Mouse (Mus musculus) myocyte (in vitro differentiated cells): Measurements from ENCODE around the gene Tbc1d19. TPM values are rescaled to one million over a fixed set of nuclear protein-coding genes. Genes with fewer than 3 reads are reported as not detected.

Source experiments
- H3K27me3 ChIP-seq: one replicate; pipeline ENCODE4 v1.6.1; 2011; ENCODE audit not compliant: control insufficient read depth, insufficient read depth, insufficient read length
- H3K36me3 ChIP-seq: one replicate; pipeline ENCODE4 v1.6.1; 2011; ENCODE audit not compliant: control insufficient read depth, insufficient read depth
- H3K4me2 ChIP-seq: one replicate; pipeline ENCODE4 v1.6.1; 2011; ENCODE audit warnings: low read depth, control low read depth
- H3K4me3 ChIP-seq: one replicate; pipeline ENCODE4 v1.5.1; 2011; ENCODE audit warnings: mild to moderate bottlenecking, control low read depth, moderate library complexity
- H3K79me2 ChIP-seq: one replicate; pipeline ENCODE4 v1.6.1; 2011; ENCODE audit not compliant: control insufficient read depth, insufficient read depth
- H3ac ChIP-seq: one replicate; pipeline ENCODE4 v1.6.1; 2011; ENCODE audit not compliant: control insufficient read depth, insufficient read length
- CEBPB ChIP-seq: IDR thresholded peaks from 2 replicates; pipeline ENCODE4 v1.6.1; 2011; ENCODE audit warnings: mild to moderate bottlenecking, moderate library complexity; ENCODE audit not compliant: poor library complexity, insufficient read depth, severe bottlenecking
- E2F4 ChIP-seq: IDR thresholded peaks from one replicate; pipeline ENCODE4 v1.6.1; 2011; ENCODE audit warnings: mild to moderate bottlenecking, control low read depth, moderate library complexity; ENCODE audit not compliant: insufficient read depth
- MAX ChIP-seq: IDR thresholded peaks from one replicate; pipeline ENCODE4 v1.6.1; 2011; ENCODE audit warnings: low read depth, mild to moderate bottlenecking, control low read depth
- MYOD1 ChIP-seq, 3 experiments: IDR thresholded peaks; one replicate each; pipeline ENCODE4 v1.6.1; 2011; ENCODE audit warnings: control low read depth in 2 of 3, low read depth in 2 of 3, mild to moderate bottlenecking in 2 of 3, moderate library complexity in 1 of 3; ENCODE audit not compliant: insufficient read length in 2 of 3, control insufficient read depth in 1 of 3
- MYOG ChIP-seq, 3 experiments: IDR thresholded peaks; one replicate each; pipeline ENCODE4 v1.6.1; 2011; ENCODE audit warnings: control low read depth in 2 of 3, low read depth in 2 of 3, mild to moderate bottlenecking in 2 of 3; ENCODE audit not compliant: insufficient read length in 2 of 3, control insufficient read depth in 1 of 3, insufficient read depth in 1 of 3
- POLR2A ChIP-seq: IDR thresholded peaks from one replicate; pipeline ENCODE4 v1.6.1; 2011; ENCODE audit warnings: low read depth, mild to moderate bottlenecking, control low read depth, moderate library complexity; ENCODE audit not compliant: insufficient read length
- POLR2AphosphoS2 ChIP-seq: IDR thresholded peaks from one replicate; pipeline ENCODE4 v1.6.1; 2011; ENCODE audit warnings: low read depth, control low read depth; ENCODE audit not compliant: insufficient read length
- REST ChIP-seq: IDR thresholded peaks from one replicate; pipeline ENCODE4 v1.6.1; 2011; ENCODE audit warnings: mild to moderate bottlenecking, control low read depth, moderate library complexity; ENCODE audit not compliant: insufficient read depth, insufficient read length
- SRF ChIP-seq: IDR thresholded peaks from one replicate; pipeline ENCODE4 v1.6.1; 2011; ENCODE audit warnings: low read depth; ENCODE audit not compliant: control insufficient read depth, insufficient read length
- TCF12 ChIP-seq: IDR thresholded peaks from one replicate; pipeline ENCODE4 v1.6.1; 2011; ENCODE audit warnings: mild to moderate bottlenecking, control low read depth; ENCODE audit not compliant: poor library complexity, insufficient read depth, severe bottlenecking
- TCF3 ChIP-seq: IDR thresholded peaks from one replicate; pipeline ENCODE4 v1.6.1; 2011; ENCODE audit warnings: low read depth, control low read depth; ENCODE audit not compliant: insufficient read length
- USF1 ChIP-seq: IDR thresholded peaks from one replicate; pipeline ENCODE4 v1.6.1; 2011; ENCODE audit warnings: low read depth, mild to moderate bottlenecking, control low read depth, moderate library complexity
- polyA plus RNA-seq: library from polyadenylated mRNA; unstranded; fragments of >200 nt; fragmentation: generic; extraction: Trizol; gene quantifications from one replicate; pipeline ENCODE4 v1.2.1, GENCODE M21; 2012; ENCODE audit warnings: missing spikeins

Tbc1d19 gene
- polyA plus RNA-seq, 1 experiment, result 10.5 TPM

GRCm38 (mm10) chr5:53929205-53929614 lies 119.8 kb downstream of the Tbc1d19 start:
- Histone ChIP-seq H3K4me2 (peak overlapping the region; percentile 5), H3K4me3 (no peak overlapping the region), H3ac (no peak overlapping the region), H3K36me3 (no peaks in the 10 kb centered on the region), H3K27me3 (no peaks in the 10 kb centered on the region), H3K79me2 (no peaks in the 10 kb centered on the region)
- TF ChIP-seq SRF (no peak), MYOD1 (IDR thresholded peaks at IDR 0.05; ENCODE audit: control insufficient read depth in 1 of 3, insufficient read length in 2 of 3, low read depth in 2 of 3) (peak in 2 of 3 experiments; percentile 38 to 52)

DNA sequence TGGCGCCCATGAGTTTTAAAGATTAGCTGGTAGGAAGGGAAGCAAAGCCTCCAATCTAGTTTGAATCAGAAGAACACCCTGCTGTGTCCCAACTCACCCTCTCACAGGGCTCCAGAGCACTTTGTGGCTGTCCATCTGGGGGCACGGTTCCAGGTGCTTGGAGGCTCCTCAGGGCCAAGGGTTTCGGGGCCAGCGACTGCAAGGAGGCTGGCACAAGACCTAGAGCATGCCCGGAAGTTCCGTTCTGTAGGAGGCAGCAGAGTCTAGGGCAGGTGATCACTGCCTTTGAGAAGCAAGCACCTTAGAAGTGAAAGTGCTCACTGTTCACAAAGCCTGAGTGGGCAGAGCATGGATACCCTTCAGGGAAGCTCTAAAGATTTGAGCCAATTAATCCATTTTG lies 120.4 kb downstream of the Tbc1d19 start:
- Histone ChIP-seq H3K4me2 (peak overlapping the region; percentile 5), H3K79me2 (no peaks in the 10 kb centered on the region), H3K4me3 (no peak overlapping the region), H3K27me3 (no peaks in the 10 kb centered on the region), H3K36me3 (no peaks in the 10 kb centered on the region), H3ac (no peak overlapping the region)
- no peak for TF ChIP-seq POLR2A
- TF ChIP-seq MYOG (IDR thresholded peaks at IDR 0.05; ENCODE audit: control insufficient read depth in 1 of 3, insufficient read depth in 1 of 3, insufficient read length in 2 of 3, low read depth in 2 of 3), result no peak
- TF ChIP-seq MYOD1 (IDR thresholded peaks at IDR 0.05; ENCODE audit: control insufficient read depth in 1 of 3, insufficient read length in 2 of 3, low read depth in 2 of 3), result no peak
- no peak for TF ChIP-seq SRF
- TF ChIP-seq USF1, result no peak
- no peak for TF ChIP-seq CEBPB
- TF ChIP-seq TCF12, result no peak
- no peak for TF ChIP-seq MAX
- no peak for TF ChIP-seq REST
- TF ChIP-seq TCF3, result no peak
- TF ChIP-seq POLR2AphosphoS2, result no peak
- TF ChIP-seq E2F4, result no peak

DNA sequence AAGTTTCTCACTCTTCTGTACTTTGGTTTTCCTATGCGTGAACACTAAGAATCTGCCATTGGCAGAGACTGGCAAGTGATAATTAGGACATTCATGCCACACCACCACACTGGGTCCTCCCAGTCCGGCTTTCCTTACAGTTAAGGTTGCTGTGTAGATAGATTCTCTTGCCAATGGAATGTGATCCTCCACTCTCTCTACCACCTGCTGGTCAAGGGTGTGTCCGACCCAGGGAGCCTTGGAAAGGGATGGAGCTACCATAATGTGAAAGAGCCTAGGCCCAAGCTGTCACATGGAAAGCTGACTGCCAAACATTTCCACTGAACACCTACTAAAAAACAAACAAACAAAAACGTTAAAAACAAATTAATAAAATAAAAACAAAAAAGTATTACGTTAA lies 121.6 kb downstream of the Tbc1d19 start:
- TF ChIP-seq MYOG (IDR thresholded peaks at IDR 0.05; ENCODE audit: control insufficient read depth in 1 of 3, insufficient read depth in 1 of 3, insufficient read length in 2 of 3, low read depth in 2 of 3) (no peak), MYOD1 (IDR thresholded peaks at IDR 0.05; ENCODE audit: control insufficient read depth in 1 of 3, insufficient read length in 2 of 3, low read depth in 2 of 3) (peak in 1 of 3 experiments; percentile 54)
- H3K4me3 ChIP-seq, result no peak overlapping the region
- H3K79me2 ChIP-seq, result no peaks in the 10 kb centered on the region
- peak overlapping the region; percentile 3 for H3K4me2 ChIP-seq
- H3K36me3 ChIP-seq, result no peaks in the 10 kb centered on the region
- H3K27me3 ChIP-seq, result no peaks in the 10 kb centered on the region
- no peak overlapping the region for H3ac ChIP-seq

GRCm38 (mm10) chr5:53933628-53934027 lies 124.2 kb downstream of the Tbc1d19 start:
- H3K4me2 ChIP-seq, result no peak overlapping the region
- H3K27me3 ChIP-seq, result no peaks in the 10 kb centered on the region
- H3ac ChIP-seq, result no peak overlapping the region
- no peaks in the 10 kb centered on the region for H3K79me2 ChIP-seq
- H3K4me3 ChIP-seq, result no peak overlapping the region
- H3K36me3 ChIP-seq, result no peaks in the 10 kb centered on the region
- TF ChIP-seq MYOD1 (IDR thresholded peaks at IDR 0.05; ENCODE audit: control insufficient read depth in 1 of 3, insufficient read length in 2 of 3, low read depth in 2 of 3), result peak; percentile 50 to 95 (median 93)
- TF ChIP-seq TCF3, result peak; percentile 25
- TF ChIP-seq TCF12, result peak; percentile 54
- no peak for TF ChIP-seq CEBPB
- TF ChIP-seq MYOG (IDR thresholded peaks at IDR 0.05; ENCODE audit: control insufficient read depth in 1 of 3, insufficient read depth in 1 of 3, insufficient read length in 2 of 3, low read depth in 2 of 3), result peak; percentile 83 to 97 (median 87)
- TF ChIP-seq SRF, result no peak
- TF ChIP-seq USF1, result no peak

GRCm38 (mm10) chr5:53934040-53934439 lies 124.6 kb downstream of the Tbc1d19 start:
- no peak for TF ChIP-seq TCF3
- no peak for TF ChIP-seq POLR2A
- no peak for TF ChIP-seq E2F4
- TF ChIP-seq TCF12, result no peak
- no peak for TF ChIP-seq CEBPB
- TF ChIP-seq SRF, result no peak
- TF ChIP-seq MYOG (IDR thresholded peaks at IDR 0.05; ENCODE audit: control insufficient read depth in 1 of 3, insufficient read depth in 1 of 3, insufficient read length in 2 of 3, low read depth in 2 of 3), result no peak
- TF ChIP-seq POLR2AphosphoS2, result no peak
- TF ChIP-seq REST, result no peak
- TF ChIP-seq USF1, result no peak
- TF ChIP-seq MAX, result no peak
- no peak for TF ChIP-seq MYOD1 (IDR thresholded peaks at IDR 0.05; ENCODE audit: control insufficient read depth in 1 of 3, insufficient read length in 2 of 3, low read depth in 2 of 3)
- Histone ChIP-seq H3ac (no peak overlapping the region), H3K27me3 (no peaks in the 10 kb centered on the region), H3K4me3 (no peak overlapping the region), H3K36me3 (no peaks in the 10 kb centered on the region), H3K4me2 (no peak overlapping the region), H3K79me2 (no peaks in the 10 kb centered on the region)
